Mouse (Mus musculus): Measurements from ENCODE around the gene Tmem119.

Gene Tmem119

GRCm38 (mm10) chr5:113800280-113800679 lies at the start of gene Tmem119:
Gene Tmem119 (minus strand): TSS chr5:113800516.
- no peak for DNase-seq

DNA sequence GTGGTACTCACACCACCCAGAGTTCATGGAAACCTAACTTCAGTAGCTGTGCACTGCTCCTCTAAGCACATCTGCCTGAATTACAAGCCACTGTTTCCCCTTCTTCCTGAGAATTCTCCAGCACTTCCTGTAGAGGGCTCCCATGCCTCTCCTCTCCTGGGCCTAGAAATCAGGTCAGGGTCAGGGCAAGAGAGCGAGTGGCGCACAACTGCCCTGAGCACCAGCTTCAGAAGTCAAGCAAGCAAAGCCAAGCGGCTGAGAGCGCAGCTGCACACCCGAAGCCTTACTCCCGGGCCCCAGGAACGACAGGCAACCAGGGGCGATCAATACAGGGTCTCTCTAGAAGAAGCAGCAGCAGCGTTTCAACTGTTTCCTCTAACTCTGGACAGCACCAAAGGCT lies 47.3 kb upstream of the Tmem119 start:
- DNase-seq = no peak

GRCm38 (mm10) chr5:113846656-113847055 lies 46.3 kb upstream of the Tmem119 start:
- DNase-seq = no peak

DNA sequence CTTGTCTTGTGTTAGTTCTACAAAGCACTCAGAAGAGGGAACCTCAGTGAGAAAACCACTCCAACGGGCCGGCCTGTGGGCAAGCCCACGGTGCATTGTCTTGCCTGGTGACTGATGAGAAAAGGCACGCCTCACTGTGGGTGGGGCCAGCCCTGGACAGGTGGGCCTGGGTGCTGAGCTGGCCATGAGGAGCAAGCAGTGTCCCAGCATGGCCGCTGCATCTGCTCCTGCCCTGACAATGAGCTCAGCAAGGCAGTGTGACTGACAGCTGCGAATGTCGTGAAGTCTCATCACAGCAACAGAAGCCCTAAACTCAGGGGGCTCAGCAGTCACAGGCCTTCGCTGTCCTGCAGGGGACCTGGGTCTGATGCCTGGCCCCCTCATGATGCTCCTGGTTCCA lies 45.3 kb upstream of the Tmem119 start:
- DNase-seq = no peak

- DNase-seq = peak; percentile 69
Measured at GRCm38 (mm10) chr5:113844721-113845120, 44.4 kb upstream of the Tmem119 start.

GRCm38 (mm10) chr5:113844106-113844505 lies 43.8 kb upstream of the Tmem119 start:
- DNase-seq = peak; percentile 59

DNA sequence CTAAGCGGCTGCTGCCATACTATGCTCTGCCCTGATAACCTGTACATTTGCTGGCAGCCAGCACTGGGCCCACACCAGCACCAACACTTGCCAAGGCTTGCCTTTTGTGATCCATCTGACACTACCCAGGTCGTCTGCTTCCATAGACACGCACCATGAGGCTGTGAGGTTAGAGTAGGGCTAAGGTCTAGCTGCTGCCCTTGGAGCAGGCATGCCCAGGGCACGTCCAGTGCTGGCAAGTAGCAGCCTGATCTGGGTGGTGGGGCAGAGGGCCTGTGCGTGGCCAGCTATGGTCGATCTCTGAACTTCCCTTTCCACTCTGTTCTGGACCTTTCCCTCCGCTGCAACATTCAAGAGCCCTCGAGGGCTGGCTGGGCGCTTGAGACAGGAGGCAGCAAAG lies 42.6 kb upstream of the Tmem119 start:
- no peak for DNase-seq

DNA sequence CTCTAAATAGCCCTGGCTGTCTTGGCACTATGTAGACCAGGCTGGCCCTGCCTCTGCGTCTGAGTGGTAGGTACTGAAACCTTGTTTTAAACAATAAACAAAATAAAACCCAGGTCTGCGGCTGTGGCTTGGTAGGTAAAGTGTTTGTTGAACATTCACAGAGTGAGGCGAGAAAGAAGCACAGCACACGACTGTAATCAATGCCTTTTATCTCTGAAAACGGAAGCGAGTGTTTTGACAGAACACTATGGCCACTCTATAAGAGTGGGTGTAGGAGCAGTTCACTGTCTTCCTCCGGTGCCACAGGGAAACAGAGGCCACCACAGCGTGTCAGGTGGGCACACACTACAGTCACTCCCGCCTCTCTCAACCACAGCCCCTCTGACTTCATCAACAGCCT lies 41.9 kb upstream of the Tmem119 start:
- DNase-seq = no peak

GRCm38 (mm10) chr5:113841243-113842225 lies 41.2 kb upstream of the Tmem119 start:
- DNase-seq = no peak

DNA sequence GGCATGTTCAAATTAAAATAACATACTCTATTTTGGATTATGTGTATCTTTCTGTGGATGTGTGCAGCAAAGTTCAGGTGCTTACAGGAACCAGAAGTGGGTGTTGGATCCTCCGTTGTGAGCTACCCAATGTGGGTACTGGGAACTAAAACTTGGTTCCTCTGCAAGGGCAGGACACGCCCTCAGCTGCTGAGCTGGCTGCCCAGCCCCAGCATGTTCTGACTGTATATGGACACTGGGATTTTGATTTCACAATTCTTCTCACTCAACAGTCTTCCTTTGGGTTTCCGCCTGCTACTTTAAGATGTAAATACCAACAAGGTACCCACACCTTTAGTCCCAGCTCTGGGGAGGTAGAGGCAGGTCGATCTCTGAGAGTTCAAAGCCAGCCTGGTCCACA lies 40.1 kb upstream of the Tmem119 start:
- no peak for DNase-seq

GRCm38 (mm10) chr5:113836961-113837360 lies 36.6 kb upstream of the Tmem119 start:
- DNase-seq = no peak

GRCm38 (mm10) chr5:113833316-113833947 lies 33.1 kb upstream of the Tmem119 start:
- DNase-seq = no peak

DNA sequence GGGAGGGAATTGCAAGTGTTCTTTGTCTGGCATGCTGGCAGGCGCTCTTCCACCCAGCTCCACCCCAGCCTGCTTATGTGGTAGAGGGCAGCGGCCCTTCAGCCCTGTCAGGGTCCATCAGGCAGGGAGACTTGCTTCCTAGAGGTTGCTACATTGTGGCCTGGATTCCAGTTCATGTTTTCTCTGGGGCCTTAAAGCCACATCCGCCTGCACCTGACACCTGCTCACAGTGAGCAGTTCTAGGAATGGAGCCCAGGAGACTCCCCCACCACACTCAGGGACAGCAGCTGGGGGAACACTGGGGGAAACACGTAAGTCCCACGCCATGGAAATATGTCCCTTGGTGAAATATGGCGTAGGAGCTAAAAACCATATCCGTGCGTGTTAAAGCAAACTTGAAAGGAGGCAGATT lies 32.2 kb upstream of the Tmem119 start, which contains the start of gene Selplg:
Selplg (minus strand) TSS at position 155 of the 412 bp plus-strand sequence.
- no peak for DNase-seq

GRCm38 (mm10) chr5:113831741-113832140 lies 31.4 kb upstream of the Tmem119 start:
- no peak for DNase-seq

DNA sequence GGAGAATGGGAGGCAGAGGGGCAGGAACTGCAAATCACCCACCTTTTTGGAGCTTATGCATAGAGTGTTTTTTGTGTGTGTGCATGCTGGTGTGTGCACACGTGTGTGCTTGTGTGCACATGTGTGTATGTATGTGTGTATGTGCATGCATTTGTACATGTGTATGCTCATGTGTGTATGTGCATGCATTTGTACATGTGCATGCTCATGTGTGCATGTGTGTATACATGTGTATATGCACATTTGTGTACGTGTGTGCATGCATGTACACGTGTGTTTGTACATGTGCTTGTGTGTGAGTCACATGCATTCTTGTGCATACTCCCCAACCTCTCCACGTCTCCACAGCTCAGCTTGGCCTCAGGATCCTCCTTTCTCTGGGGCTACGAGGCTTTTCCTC lies 30.5 kb upstream of the Tmem119 start:
- DNase-seq = no peak

DNA sequence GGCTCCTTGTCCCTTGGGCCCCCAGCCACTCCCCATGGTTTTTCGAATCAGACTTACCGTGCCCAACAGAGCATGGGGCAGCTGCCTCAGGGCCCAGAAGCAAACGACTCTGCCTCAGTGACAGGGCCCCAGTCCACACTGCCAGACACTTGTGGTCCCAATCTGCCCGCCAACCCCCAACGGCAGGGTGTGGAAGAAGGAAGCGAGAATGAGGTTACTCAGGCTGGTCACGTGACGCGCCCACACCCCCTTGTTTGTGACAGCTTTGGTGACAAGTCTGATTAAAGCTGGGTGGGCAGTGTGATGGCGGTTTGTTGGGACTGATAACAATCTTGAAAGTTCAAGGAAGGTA lies 30.0 kb upstream of the Tmem119 start:
- DNase-seq = no peak

DNA sequence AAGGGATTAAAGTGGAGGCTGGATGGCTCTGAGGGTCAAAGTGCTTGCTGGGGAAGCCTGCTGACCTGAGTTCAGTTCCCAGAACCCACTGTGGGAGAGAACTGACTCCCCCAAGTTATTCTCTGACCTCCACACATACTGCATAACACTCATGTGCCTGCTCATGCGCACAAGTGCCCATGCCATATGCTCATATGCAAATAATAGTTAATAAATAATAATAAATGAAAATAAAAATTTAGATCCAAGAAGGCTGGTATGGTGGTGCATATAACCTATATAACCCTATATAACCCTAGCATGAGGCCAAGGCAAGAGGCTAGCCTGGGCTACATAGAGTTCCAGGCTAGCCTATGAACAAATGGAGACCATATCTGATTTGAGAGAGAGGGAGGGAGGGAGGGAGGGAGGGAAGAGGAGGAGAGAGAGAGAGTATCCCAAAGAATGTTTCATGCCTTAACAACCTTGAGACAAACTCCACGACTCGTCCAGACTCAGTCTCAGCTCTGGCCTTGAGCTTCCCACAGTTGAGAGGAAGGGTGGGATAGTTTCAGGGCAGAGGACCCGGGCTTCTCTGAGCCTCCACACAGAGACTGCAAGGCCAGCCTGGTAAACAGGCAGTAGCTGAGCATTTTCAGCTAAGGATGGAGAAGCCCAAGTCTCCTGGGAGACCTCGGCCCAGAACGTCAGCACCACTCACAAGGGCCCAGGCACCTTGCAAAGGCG lies 29.4 kb upstream of the Tmem119 start:
- no peak for DNase-seq

DNA sequence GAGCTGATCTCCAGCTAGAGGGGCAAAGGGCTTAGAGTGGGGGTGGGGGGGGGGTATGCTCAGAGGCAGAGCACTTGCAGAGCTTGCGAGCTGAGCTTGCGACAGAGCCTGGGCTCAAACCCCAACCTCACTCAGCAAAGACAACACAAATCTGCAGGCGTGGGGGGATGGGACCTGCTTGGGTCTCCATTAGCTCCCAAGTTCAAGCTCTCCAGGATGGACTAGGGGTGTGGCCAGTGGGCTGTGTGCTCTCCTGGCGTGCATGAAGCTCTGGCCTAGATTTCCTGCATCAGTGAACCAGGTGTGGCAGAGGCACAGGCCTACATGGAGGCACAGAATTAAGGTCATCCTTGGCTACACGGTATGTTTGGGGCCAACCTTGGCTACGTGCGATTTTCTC lies 28.2 kb upstream of the Tmem119 start:
- no peak for DNase-seq

- no peak for DNase-seq
Measured at GRCm38 (mm10) chr5:113827991-113828411, 27.7 kb upstream of the Tmem119 start.

- no peak for DNase-seq
Measured at GRCm38 (mm10) chr5:113826619-113827018, 26.3 kb upstream of the Tmem119 start.

- DNase-seq = no peak
Measured at GRCm38 (mm10) chr5:113825558-113825957, 25.2 kb upstream of the Tmem119 start.

DNA sequence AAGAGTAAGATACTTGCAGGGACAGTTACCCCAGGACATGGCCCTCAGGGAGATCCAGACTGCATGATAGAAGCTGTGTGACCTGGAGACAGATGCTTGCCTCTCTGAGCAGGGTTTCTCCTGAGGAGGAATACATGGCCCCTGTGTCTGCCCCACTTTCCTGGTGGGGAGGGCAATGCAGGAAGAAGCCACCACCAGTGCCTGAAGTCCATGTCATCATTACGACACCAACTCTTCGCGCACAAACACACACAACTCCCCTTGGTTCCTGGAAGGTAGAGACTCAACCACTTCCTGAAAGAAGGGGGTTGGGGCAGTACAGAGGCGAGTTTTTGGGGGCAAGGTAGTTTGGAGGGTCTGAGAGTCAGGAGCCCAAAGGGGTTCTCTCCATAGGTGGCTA lies 23.9 kb upstream of the Tmem119 start:
- DNase-seq = no peak

DNA sequence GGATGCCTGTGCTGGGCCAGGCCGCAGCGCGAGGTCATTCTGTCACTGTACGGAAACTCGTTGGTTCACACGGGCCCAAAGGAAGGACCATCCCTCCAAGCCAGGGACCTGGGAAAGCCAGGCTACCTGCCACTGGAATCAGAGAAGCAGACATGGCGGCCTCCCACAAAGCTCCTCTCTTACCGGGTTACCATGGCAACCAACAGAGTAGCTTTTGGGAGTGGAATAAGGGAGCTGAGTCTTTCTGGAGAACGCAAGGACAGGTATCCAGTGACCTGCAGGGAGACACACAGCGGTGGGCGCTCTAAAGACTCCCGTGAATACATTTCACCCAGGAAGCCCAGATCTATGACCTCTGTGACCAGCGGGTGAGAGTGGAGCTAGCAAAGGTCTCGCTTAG lies 18.3 kb upstream of the Tmem119 start:
- no peak for DNase-seq
